Mouse (Mus musculus) embryonic fibroblast, embryonic 13.5 days (primary cell): ENCODE data around the gene Vmn1r139.
"Not testable (repeated sequence)": the region's sequence is repeated elsewhere in the genome, so short reads cannot be mapped to it uniquely, and the experiment has no call there.

Source experiments
- CTCF ChIP-seq: IDR thresholded peaks from 2 replicates; pipeline ENCODE4 v1.5.1; 2011; ENCODE audit warnings: mild to moderate bottlenecking, control low read depth, low read length, moderate library complexity, borderline replicate concordance; ENCODE audit not compliant: insufficient read depth
- POLR2A ChIP-seq: IDR thresholded peaks from 2 replicates; pipeline ENCODE4 v1.6.1; 2011; ENCODE audit warnings: low read depth, mild to moderate bottlenecking, control low read depth, low read length, moderate library complexity

DNA sequence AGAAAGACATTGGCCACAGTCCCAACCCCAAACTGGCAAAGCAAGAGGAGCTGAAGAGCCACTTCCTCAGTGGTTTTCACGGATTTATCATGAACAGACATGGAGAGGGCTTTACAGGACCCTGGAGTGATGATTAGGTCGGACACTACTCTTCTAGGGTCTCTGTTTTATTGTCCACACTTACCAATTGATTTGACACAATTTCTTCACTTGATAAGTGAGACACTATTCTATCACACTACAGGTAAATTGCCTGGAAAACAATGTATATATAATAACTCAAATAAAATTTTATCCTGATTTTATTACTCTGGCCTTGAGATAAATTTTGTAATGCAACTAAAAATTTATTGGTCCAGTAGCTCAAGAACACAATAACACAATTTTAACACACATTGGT, 40.1 kb upstream of the Vmn1r139 start, which contains the start of gene Vmn1r138:
- not testable (repeated sequence) for TF ChIP-seq CTCF, POLR2A
